Mouse (Mus musculus) frontal cortex, postnatal 14 days (tissue): ENCODE results near the gene Prkag2.

Experiments used
- DNase-seq, 2 experiments: peaks; one replicate each; pipeline ENCODE4 v3.0.0; 2022; ENCODE audit warnings: low spot score in 2 of 2

Prkag2 gene

DNA sequence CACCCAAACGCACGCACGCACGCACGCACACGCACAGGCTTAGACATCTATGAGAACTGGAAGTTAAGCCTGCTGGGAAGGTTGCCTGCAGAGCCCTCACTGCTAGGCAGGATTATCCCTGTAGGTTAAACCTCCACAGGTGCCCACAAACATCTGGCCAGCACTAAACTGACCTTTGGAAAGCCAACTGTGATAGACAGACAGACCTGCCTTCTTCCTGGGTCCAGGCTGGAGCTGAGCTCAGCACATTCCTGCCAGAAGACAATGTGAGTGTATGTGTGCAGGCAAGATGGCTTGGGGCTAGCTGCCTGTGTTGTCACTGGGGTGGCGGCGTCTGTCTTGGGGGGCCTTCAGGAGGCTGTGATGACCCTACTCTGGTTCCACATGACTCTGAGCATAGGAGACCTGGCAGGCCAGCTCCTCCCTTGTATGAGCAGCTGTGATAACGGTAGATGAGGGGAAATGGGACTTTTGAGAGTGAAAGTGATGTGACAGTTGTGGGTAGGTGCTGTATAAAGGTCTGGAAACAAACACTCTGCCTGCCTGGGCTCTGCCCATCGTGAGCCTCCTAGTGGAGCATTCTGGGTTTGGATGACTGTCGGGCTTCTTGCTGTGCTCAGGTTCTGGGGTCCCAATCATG, 131.1 kb downstream of the Prkag2 start:
- DNase-seq = no peak

DNA sequence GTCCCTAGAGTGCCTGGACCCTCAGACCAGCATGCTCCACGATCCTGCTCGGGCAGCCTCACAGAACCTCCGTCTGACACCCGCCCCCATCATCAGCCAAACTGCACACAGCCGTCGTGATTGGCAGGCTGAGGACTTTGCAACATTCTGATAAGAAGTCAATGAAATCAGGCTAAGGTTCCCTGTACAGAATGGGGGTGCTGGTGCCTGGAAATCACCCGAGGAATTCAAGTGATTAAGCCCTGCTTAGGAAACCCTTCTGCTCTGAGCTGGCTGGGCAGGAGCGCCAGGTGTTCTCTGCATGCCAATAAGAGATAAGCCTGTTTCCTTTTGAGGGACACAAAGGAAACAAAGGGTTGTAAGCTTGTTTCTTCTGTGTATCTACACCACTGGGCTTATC, 131.7 kb downstream of the Prkag2 start:
- no peak for DNase-seq

DNA sequence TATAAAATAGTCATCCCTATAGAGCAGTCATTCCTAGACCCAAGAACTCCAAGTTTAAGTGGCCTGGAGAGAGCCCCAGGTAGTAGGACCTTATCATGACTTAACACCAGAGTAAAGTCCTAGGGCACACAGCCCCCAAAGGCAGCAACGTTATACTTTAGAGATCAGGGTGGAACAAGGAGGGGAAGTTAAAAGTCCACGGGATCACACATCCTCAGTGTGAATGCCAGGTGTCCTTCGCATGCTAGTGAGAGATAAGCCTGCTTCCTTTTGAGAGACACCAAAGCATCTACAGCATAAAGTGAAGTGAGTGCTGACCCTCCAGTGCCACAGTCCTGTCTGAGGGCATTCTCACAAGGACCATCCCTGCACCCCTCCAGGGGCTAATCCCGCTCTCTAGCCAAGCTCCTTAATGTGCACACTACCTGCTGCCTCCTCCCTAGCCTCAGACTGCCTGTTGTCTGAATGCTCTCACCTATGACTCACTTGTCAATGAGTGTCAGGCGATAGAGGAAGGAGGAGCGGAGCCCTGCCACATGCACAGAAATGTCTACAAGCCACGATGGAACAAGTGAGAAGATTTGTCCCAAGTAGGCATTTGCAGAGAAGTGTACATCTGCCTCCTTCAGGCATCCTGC, 132.4 kb downstream of the Prkag2 start:
- DNase-seq = no peak

DNA sequence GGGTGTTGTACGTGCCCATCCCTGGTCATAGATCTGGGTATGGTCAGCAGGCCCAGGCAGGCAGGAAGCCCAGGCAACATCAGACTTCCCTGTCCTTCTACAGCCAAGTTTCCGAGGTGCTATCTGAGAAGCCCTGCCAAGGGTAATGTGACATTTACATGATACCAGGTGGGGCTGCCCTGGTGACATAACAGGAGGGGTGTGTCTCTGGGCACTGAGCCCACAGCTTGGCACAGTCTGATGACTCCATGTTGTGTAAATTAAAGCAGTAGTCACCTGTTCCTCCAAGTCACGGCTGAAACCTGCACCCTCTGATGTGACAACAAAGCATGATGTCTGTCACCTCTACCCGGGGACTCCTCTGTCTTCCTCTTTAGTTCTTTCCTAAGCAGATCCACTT, 136.7 kb downstream of the Prkag2 start:
- no peak for DNase-seq

DNA sequence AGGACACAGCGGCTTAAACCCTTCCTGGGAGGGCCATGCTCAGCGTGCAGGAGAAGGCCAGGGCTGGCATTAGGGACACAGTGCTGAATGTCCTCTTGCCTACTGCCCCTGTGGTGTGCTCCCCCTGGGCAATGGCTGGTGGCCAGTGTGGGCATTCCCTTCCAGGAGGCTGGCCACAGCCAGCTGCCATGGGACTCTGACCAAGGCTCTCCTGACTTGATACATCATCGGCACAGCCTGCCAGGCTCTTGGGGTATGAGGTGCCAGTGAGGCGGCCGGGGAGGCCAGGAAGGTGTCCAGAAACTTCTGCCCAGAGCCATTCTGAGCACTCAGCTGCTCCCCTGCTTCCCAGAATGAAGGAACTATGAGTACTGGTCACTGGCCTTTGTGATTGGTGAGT, 139.7 kb downstream of the Prkag2 start:
- DNase-seq = peak in 1 of 2 experiments; percentile 40

DNA sequence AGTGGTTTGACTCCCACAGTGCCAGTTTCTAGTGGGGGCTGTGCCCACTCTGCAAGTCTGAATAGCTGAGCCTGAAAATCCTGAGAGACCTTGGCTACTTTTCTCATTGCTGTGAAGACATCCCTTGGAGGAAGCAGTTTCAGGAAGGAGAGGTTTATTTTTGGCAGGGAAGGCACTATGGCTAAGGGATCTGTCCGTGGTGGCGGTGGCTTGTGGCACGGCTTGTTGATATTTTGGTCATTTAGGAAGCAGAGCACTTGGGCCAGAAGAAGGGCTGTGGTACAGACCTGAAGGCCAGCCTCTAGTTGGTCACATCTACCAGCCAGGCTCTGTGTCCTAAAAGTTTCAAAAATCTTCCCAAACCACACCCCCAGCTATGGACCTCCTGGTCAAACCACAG, 140.7 kb downstream of the Prkag2 start:
- DNase-seq = no peak

DNA sequence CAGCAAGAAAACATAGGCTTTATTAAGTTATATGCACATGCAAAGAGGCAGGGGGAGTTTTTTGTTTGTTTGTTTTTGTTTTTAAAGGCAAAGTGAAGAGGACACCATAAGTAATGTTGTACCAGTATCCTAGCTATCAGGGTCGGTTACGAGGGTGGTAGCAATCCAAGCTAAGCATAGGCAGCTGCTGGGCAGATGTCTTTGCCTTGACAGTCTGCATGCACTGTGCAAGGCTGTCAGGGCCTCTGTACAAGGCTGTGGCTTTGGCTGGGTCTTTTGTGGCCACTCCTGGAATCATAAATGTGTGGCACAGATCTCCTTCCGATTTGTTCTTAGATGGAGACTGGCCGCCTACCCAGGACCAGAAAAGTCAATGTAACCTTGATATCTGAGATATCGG, 141.8 kb downstream of the Prkag2 start:
- no peak for DNase-seq

DNA sequence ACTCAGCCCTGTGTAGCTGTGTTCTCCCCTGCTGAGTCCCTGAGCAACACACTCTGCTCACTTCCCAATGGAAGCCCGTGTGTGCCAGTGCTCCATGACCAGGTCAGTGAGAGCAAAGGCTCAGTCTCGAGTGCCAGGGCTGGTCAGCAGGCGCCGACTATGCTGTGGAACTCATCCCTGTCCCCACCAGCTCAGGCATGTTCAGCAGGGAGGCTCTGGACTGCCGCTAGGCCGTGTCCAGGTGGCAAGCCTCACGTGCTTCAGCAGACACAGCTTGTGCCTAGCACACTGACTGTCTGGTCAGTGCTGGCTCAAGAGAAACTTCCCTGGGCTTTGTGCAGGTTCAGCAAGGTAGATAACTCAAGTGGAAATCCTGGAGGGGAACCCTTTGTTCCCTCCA, 143.6 kb downstream of the Prkag2 start:
- no peak for DNase-seq

DNA sequence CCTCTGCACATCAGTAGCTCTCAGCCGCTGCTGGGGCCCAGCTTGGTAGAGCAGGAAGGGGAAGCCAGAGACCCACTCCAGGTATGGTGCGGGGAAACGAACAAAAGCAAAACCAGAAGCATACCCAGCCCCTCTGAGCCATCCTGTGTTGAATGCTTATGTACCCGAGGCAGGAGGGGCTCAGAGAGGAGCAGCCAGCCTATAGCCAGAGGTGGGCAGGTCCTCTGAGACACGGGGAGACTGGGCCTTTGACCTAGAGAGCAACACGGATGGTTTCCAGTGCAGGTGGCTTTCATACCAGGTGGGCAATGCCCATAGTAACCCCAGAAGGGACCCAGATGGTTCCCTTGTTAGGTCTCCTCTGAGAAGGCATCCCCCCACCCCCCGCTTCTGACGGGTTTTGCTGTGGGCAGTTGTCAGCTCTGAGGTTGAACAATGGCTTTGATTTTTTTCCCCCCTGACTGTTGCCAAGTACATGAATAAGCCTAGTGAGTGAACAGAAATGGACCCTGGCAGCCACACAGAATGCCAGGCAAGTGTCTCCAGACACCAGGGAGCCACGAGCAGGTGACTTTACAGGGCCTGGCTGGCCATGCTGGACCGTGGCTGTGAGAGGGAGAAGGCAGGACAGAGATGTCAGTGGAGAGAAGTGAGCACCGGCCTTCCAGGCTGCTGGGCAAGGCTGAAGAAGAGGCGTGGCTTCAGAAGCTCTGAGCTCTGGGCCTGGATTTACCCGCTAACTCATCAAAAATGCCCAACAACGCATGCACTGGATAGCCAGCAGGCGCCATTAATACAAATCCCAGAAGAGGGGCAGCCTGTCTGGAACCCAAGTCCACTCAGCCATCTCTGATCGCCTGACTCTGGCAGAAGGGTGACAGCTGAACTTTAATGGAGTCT, 147.3 kb downstream of the Prkag2 start:
- no peak for DNase-seq

DNA sequence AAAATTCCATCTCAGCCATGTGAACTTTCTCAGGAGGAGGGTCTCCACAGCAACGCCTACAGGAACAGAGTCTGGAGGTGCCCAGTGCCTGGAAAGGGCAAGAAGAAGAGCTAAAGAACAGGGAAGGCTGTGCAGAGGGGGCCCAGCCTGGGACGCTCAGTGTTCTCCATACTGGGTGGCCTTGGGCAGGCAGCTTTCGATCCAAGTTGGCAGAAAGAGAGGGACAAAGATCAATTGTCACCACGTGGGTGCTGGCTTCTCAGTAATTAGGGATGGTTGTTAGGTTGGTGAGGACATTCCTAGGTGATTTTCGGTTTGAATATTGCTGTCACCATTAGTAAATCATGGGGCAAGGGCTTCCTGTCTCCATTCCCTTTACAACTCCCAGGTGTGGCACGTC, 148.2 kb downstream of the Prkag2 start:
- DNase-seq = no peak

DNA sequence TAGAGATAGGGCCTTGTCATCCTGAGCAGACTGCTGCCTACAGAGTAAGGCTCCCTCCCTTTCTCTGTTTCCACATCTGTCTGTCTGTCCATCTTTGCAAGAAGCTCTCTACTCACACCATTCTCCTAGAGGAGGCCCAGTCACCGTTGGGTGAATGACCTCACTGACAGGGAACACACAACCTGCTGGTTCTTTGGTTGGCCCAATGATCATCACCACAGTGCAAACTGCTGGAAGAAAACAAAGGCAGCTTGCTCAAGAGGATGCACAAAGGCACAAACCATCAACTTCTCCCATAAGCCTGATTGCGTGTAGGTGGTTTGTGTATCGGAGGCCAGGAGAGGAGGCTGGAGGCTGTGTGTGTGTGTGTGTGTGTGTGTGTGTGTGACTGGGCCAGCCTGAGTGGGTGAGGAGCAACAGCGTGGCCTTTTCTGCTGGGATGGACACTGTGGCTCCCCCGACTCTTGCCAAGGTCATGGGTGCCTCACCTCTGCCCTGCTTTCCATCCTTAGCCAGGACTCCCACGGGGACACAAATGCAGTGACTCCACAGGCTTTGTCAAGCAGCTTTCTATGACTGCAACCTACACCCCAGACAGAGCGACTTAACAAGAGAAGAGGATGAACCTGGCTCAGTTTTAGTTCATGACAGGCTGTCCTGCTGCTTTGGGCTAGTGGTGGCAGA, 149.4 kb downstream of the Prkag2 start:
- DNase-seq = no peak

DNA sequence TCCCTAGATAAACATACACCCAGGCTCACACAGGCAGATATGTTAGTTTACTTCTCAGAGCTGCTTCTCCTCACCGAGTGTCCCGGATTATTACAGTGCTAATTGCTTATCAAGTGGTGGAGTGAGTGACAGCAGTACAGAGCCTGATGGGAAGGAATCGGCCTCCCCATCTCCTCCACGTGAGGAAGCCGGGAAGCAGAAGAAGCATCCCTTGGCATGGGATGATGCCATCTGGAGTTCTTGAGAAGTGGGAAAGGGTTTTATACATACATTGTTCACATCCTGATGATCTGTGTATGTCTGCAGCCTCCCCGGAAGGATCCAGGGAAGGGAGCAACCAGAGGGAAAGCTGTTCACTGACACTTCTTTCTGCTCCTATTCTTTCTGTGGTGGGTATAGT, 150.4 kb downstream of the Prkag2 start:
- DNase-seq = no peak

DNA sequence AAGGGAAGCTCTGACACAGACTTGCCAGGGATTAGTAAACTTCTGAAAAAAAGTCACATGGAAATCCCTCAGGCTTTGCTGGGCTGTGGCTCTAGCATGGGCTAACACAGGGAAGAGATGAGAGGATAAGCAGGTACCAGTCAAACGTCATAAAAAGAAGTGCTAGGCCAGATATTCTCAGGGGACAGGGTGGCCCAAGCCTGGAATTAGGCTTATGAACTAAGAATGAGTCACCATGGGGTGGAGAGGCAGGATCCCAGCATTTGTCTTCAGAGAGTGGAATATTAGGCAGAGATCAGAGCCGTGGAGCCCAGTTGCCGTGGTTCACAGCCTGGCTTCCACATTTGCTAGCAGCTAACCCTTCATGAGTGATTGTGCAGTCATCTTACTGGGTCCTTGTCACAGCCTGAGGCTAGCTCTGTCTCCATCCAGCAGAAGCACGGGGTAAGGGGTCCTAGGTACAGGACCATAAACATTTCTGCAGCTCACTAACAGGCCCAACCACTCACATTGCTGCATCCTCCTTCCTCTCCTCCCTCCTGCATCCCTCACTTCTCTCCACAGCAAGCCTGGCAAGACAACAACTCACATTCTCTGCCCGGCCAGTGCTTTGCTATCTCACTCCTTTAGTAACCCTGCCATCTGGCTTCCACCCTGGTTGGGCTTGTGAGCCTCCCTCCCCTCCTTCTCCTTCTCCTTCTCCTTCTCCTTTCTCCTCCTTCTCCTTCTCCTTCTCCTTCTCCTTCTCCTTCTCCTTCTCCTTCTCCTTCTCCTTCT, 162.2 kb downstream of the Prkag2 start:
- DNase-seq = no peak

DNA sequence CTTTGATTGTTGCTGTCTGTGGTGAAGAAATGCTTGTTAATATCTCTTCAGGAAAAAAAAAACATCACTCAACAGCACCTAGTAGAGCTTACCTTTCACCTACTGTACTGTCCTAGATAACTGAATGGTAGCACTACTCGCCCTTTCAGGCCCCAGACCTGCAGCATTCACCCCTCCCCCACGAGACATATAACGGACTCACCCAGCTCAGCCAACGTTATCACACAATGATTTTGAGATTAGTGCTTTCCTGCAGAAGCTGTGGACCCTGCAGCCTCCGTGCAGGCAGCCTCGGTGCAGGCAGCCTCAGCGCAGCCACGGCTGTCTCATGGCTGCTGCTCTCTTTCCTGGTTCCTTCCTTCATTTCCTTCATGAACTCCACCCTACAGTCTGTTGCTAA, 164.0 kb downstream of the Prkag2 start:
- no peak for DNase-seq

DNA sequence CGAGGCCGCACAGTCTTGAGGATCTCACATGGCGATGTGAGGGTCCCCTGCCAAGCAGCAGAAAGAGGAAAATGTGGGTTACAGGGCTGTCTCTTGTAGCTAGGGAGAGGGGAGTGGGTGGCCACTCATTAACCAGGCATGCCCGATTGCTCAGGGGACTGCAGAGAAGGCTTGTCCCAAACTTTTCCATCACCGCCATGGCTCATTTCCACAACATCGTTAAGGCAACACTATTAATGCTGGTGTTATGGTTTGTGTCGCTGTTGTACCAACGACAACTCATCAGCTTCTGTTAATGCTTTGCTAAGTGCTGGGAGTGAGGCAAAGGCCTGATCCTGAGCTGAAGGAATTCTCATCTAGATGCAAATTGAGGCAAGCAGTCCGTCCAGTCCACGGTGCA, 165.0 kb downstream of the Prkag2 start:
- DNase-seq = no peak

DNA sequence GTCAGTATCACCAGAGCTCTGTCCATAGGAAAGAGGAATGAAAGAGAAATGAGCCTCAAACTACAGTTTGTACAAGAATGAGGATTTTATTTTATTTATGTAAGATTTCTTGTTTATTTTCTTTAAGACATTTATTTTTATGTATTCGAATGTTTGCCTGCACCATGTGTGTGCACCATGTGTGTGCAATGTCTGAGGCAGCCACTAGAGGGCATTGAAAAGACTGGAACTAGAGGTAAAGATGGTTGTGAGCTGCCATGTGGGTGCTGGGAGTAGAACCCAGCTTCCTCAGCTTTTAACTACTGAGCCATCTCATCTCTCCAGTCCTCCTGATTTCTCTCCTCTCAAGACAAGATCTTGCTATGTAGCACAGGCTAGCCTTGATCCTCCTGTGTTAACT, 166.7 kb downstream of the Prkag2 start:
- no peak for DNase-seq

DNA sequence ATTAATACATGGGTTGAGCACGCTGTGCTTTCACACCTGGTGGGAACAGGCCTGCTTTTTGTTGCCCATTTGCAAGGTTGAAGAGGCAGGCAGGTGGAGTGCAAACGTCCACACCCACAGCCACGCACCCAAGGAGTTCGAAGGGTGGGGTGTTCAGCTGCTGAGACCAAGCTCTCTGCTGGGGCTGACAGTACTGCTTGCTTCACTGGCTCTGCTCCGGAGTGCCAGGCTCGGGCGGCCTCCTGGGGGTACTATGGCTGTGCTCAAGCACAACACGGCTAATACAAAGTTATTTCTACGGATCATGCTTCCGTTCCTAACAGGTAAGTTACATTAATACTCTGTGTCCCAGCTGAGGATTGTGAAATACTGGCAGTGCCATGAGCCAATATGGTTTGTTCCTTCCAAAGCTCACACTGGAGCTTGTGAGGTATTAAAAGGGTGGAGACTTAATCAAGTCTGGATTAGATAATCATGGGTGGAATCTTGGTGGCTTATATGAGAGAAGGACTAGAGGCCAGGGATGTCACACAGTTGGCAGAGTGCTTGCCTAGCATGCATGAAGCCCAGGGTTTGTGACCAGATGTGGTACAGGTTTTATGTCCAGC, 168.8 kb downstream of the Prkag2 start:
- DNase-seq = no peak

DNA sequence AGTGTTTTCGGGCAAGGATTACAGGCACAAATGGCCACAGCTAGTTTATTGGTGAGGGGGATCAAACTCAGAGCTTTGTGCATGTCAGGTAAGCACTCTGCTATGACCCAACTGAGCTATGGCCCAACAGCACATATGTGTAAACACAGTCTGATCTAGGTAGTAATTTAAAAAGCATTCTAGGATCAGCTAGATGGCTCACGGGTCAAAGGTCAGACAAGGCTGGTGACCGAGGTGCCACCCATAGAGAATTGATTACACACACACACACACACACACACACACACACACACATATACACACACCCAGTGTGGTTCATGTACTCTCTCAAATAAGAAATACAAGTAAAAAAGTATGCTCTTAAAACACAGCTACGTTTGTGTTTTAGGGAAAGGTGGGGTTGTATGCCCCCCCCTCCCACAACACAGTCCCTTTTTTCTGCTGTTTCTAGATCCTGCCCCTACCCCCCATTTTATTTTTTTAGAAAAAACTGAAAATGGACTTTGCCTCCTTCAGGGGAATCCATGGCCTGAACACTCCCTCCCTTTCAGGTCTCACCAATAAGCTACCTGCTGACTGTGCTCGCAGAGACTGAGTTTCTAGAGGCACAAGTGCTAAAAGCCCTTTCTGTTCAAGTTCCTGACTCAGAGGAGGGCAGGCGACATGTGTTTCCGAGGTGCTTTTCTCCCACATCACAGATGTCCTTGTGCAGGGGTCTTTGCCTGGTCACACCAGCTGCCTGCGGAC, 169.4 kb downstream of the Prkag2 start:
- no peak for DNase-seq

DNA sequence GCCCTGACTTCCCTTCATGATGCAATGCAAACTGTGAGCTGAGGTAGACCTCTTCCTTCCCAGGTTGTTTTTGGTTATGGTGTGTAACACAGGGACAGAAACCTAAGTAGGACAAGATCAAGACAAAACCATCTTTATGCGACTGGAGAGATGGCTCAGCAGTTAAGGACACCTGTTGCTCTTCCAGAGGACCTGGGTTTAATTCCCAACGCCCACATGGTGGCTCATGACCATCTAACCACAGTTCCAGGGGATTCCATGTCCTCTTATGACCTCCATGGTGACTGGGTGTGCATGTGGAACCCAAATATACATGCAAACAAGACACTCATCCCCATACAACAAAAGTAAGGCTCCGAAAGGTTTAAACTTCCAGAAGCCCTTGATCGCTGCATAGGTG, 171.6 kb downstream of the Prkag2 start:
- no peak for DNase-seq

DNA sequence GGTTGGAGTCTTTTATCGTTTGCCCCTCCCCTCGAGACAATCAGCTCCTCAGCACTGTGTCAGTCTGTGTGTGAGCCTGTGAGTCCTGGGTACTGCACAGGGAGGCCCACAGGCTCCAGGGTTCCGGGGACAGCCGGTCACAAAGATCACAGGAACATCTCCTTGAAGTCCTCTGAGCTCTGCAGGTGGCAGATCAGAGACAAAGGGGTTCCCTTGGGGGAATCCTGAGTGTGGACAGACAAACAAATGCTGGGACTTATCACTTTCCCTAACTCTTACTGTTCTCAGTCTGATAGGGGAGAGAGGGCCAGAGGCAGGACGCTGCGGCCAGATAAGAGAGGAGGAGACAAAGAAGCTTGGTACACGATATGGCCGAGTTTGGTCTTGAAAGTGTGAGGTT, 172.7 kb downstream of the Prkag2 start:
- DNase-seq = no peak
